Mouse (Mus musculus) skeletal muscle tissue, adult 2 months (tissue): Measurements from ENCODE around the gene Tex13c2.

Experiments used
- DNase-seq: peaks from one replicate; pipeline ENCODE4 v3.0.0-alpha.2; 2012; ENCODE audit warnings: low read depth, low spot score

The Tex13c2 gene

DNA sequence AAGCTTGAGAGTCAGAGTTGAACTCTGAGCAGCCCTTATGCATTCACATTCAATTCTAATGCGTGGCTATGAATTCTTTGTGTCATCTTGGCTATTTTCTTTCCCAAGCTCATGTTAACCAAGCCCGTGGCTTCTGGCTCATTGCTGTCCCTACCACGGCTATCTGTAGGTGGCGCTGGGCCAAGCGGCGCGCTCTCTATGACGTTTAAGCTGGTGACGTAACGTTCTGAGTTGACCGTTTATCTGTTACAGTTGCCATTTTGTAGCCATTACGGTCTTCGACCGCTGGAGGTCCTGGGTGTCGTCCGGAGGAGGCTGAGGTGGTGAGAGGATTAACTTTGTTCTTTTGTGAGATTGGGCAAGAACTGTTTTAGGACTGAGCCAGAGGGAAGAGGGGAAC, at the start of gene Tex13c2:
TSS of gene Tex13c2 (plus strand) at position 246 of the 400 bp plus-strand sequence.
- DNase-seq: no peak

GRCm38 (mm10) chrX:42450305-42450704, 39.2 kb upstream of the Tex13c2 start:
- no peak for DNase-seq

DNA sequence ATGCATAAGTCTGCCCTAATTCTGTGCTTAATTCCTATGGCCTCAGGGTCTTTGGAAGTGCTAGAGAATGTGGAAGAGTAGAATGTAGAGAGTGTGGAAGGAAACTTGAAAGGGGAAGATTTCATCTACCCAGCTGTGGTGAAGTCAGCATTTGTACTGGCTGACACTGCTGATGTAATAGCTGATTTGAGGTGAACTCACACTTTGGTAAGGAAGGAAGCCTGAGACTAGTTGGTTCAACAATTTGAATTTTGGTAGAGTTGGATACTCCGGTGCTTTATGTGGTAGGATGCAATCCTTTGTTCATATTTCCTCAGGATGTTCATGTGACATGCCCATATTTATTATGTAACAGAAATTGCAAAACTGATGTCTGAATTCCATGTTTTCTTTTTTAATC, 36.5 kb upstream of the Tex13c2 start:
- DNase-seq: no peak

- no peak for DNase-seq
Observed at GRCm38 (mm10) chrX:42454533-42454932, 35.0 kb upstream of the Tex13c2 start.

- DNase-seq: no peak
Observed at GRCm38 (mm10) chrX:42490336-42490735, 845 bp downstream of the Tex13c2 start.

DNA sequence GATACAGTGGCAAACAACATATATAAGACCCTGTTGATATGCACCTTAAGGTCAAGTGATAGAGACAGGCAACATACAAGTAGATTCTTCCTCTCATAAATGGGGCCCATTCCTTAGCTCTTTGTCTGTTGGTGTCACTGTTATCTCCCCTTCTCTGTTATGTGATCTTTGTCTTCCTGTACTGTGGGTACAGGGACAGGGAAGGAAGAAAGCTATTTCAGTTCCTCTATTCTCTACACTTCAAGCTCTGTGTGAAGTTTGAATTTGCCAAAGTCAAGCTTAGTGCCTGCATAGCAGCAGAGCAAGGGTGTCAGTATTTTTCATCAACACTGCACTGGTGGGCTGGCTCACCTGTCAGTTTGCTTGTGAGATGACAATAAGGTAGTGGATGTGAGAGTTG, 11.0 kb downstream of the Tex13c2 start:
- no peak for DNase-seq

GRCm38 (mm10) chrX:42502291-42503043, 13.0 kb downstream of the Tex13c2 start, which contains the start of gene Sh2d1a:
Sh2d1a (plus strand) TSS chrX:42502453.
- DNase-seq: no peak

- no peak for DNase-seq
Observed at GRCm38 (mm10) chrX:42511105-42511504, 21.6 kb downstream of the Tex13c2 start.

DNA sequence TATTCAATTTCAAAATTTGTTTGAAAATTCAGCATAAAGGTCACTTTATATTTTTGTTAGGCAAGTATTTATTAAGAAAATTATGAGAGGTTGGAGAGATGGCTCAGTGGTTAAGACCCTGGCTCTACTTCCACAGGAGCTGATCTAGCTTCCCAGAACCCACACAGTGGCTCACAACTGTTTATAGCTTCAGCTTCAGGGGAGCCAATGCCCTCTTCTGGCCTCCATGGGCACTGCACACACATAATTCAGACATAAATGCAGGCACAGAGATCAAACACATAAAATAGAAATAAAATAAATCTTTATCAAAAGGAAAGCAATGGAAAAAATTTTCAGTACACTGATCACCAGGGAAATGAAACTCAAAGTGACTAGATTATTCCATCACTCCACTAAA, 23.1 kb downstream of the Tex13c2 start:
- DNase-seq: no peak

- DNase-seq: no peak
Observed at GRCm38 (mm10) chrX:42522868-42523267, 33.4 kb downstream of the Tex13c2 start.

- no peak for DNase-seq
Observed at GRCm38 (mm10) chrX:42530703-42531102, 41.2 kb downstream of the Tex13c2 start.

- no peak for DNase-seq
Observed at GRCm38 (mm10) chrX:42540030-42540755, 50.7 kb downstream of the Tex13c2 start.

DNA sequence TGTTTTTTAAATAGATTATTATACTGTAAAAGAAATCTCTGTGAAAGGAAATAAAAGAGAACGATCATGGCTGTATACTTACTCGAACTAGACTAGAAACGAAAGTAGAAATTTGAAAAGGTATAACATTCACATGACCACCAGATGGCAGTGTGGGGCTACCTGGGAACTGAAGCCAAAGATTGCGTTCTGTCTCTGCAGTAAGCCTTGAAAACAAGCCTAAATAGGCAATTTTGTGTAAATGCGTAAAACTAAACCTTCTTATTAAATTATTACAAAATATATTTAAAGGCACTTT, 51.2 kb downstream of the Tex13c2 start:
- peak; percentile 38 for DNase-seq
